Comparison of ENCODE assay signal across 7 mouse cellular contexts in genomic region chr14:24778748-24779630, GRCm38 (mm10).
DNase-seq lines count a peak whose midpoint lies in the region; ATAC-seq and TF ChIP-seq lines count a peak whose summit lies in the region.

No protein-coding gene starts in this region.

- H3K4me3 ChIP-seq in embryonic facial prominence, embryonic 12.5 days: peak overlapping the region; percentile 40
- H3K4me3 ChIP-seq in heart, adult 2 months: peak overlapping the region; percentile 50
- peak overlapping the region; percentile 36 for H3K4me3 ChIP-seq in kidney, adult 2 months (ENCODE audit: insufficient read depth, low read depth, low read length)
- H3K4me3 ChIP-seq in limb, embryonic 11.5 days (ENCODE audit: low read depth, low read length): peak overlapping the region; percentile 31
- H3K4me3 ChIP-seq in midbrain, embryonic 13.5 days (replicated peaks): peak overlapping the region; percentile 31
- H3K4me3 ChIP-seq in small intestine, adult 2 months (ENCODE audit: low read depth, low read length): peak overlapping the region; percentile 63

- peak; percentile 69 for TF ChIP-seq CTCF in heart, adult 2 months (IDR thresholded peaks at IDR 0.05)
- TF ChIP-seq CTCF in kidney, adult 2 months (conservative IDR thresholded peaks at IDR 0.05; ENCODE audit: insufficient read depth, insufficient read length, low read depth, low read length): peak; percentile 55
- no peak for TF ChIP-seq CTCF in small intestine, adult 2 months (IDR thresholded peaks at IDR 0.05; ENCODE audit: extremely low read depth, insufficient read length, insufficient replicate concordance, low read depth, low read length)

- peak overlapping the region; percentile 90 for H3K27ac ChIP-seq in embryonic facial prominence, embryonic 12.5 days
- H3K27ac ChIP-seq in heart, adult 2 months: peak overlapping the region; percentile 91
- peak overlapping the region; percentile 7; the same call in 1 of the 2 replicates for H3K27ac ChIP-seq in kidney, adult 2 months (ENCODE audit: insufficient read depth, low read depth, low read length)
- H3K27ac ChIP-seq in limb, embryonic 11.5 days (replicated peaks; ENCODE audit: low read depth, low read length): peak overlapping the region; percentile 83
- H3K27ac ChIP-seq in midbrain, embryonic 13.5 days: peak overlapping the region; percentile 97
- H3K27ac ChIP-seq in small intestine, adult 2 months (ENCODE audit: insufficient read depth, low read depth, low read length): peak overlapping the region; percentile 30

- peak; percentile 69 for TF ChIP-seq POLR2A in heart, adult 2 months (IDR thresholded peaks at IDR 0.05; ENCODE audit: insufficient read depth, low read depth, low read length)
- no peak for TF ChIP-seq POLR2A in kidney, adult 2 months (IDR thresholded peaks at IDR 0.05; ENCODE audit: low read depth, low read length)
- TF ChIP-seq POLR2A in small intestine, adult 2 months (IDR thresholded peaks at IDR 0.05; ENCODE audit: low read depth, low read length): no peak; the same call in 1 of the 2 replicates

- TF ChIP-seq EP300 in heart, adult 2 months (IDR thresholded peaks at IDR 0.05; ENCODE audit: insufficient read depth, low read depth, low read length): peak; percentile 70

- WGBS in embryonic facial prominence, embryonic 12.5 days: under 1% methylated on average over 39 of the region's 39 CpGs
- WGBS in heart, adult 2 months: 2% methylated on average over 38 of the region's 39 CpGs
- WGBS in kidney, adult 2 months: 2% methylated on average over 37 of the region's 39 CpGs
- WGBS in limb, embryonic 11.5 days: 2% methylated on average over 39 of the region's 39 CpGs
- WGBS in midbrain, embryonic 13.5 days: 2% methylated on average over 39 of the region's 39 CpGs
- under 1% methylated on average over 39 of the region's 39 CpGs for WGBS in small intestine, adult 2 months

- intact Hi-C loops in heart, adult 2 months (cut with DNase I): loop anchor here (5.0 kb wide), 2 partner anchors 277 to 788 kb away; no protein-coding TSS in a partner anchor

- peak; percentile 94 for ATAC-seq in embryonic facial prominence, embryonic 12.5 days (ENCODE audit: insufficient number of reproducible peaks, insufficient read depth, low FRiP score, low TSS enrichment)
- peak; percentile 96 for ATAC-seq in limb, embryonic 11.5 days (ENCODE audit: insufficient number of reproducible peaks, low FRiP score, low TSS enrichment, low read depth)
- ATAC-seq in midbrain, embryonic 13.5 days: peak; percentile 98

- no peaks in the 10 kb centered on the region for H3K9me3 ChIP-seq in embryonic facial prominence, embryonic 12.5 days
- no peaks in the 10 kb centered on the region for H3K9me3 ChIP-seq in limb, embryonic 11.5 days (ENCODE audit: control insufficient read depth, low read length)
- no peaks in the 10 kb centered on the region for H3K9me3 ChIP-seq in midbrain, embryonic 13.5 days

- peaks cover 13% of the 10 kb centered on the region; the same call in 1 of the 2 replicates for H3K4me1 ChIP-seq in embryonic facial prominence, embryonic 12.5 days
- peaks cover 5% of the 10 kb centered on the region for H3K4me1 ChIP-seq in heart, adult 2 months (ENCODE audit: control insufficient read depth, insufficient read depth, low read length)
- H3K4me1 ChIP-seq in kidney, adult 2 months (ENCODE audit: control insufficient read depth, insufficient read depth, low read length): no peaks in the 10 kb centered on the region; the same call in 1 of the 2 replicates
- H3K4me1 ChIP-seq in limb, embryonic 11.5 days (ENCODE audit: control insufficient read depth, insufficient read depth, low read length): peaks cover 14% of the 10 kb centered on the region
- peaks cover 29% of the 10 kb centered on the region for H3K4me1 ChIP-seq in midbrain, embryonic 13.5 days (replicated peaks)
- peaks cover 6% of the 10 kb centered on the region; the same call in 1 of the 2 replicates for H3K4me1 ChIP-seq in small intestine, adult 2 months (ENCODE audit: control insufficient read depth, insufficient read depth, insufficient read length, low read length)

- peak overlapping the region; percentile 53 for H3K9ac ChIP-seq in embryonic facial prominence, embryonic 12.5 days
- peak overlapping the region; percentile 55 for H3K9ac ChIP-seq in heart, adult 2 months (ENCODE audit: low read depth, low read length)
- H3K9ac ChIP-seq in limb, embryonic 11.5 days (ENCODE audit: low read length): peak overlapping the region; percentile 72
- H3K9ac ChIP-seq in midbrain, embryonic 13.5 days (replicated peaks): peak overlapping the region; percentile 65

- H3K4me2 ChIP-seq in embryonic facial prominence, embryonic 12.5 days (replicated peaks): peak overlapping the region; percentile 72
- peak overlapping the region; percentile 68 for H3K4me2 ChIP-seq in limb, embryonic 11.5 days (ENCODE audit: low read depth, severe bottlenecking)
- peak overlapping the region; percentile 53 for H3K4me2 ChIP-seq in midbrain, embryonic 13.5 days (replicated peaks)

- no peaks in the 10 kb centered on the region for H3K36me3 ChIP-seq in embryonic facial prominence, embryonic 12.5 days
- no peaks in the 10 kb centered on the region for H3K36me3 ChIP-seq in heart, adult 2 months (ENCODE audit: control insufficient read depth, insufficient read depth, low read length)
- no peaks in the 10 kb centered on the region for H3K36me3 ChIP-seq in kidney, adult 2 months (ENCODE audit: control insufficient read depth, insufficient read depth, low read length)
- H3K36me3 ChIP-seq in limb, embryonic 11.5 days (ENCODE audit: control insufficient read depth, insufficient read depth, low read length): no peaks in the 10 kb centered on the region
- H3K36me3 ChIP-seq in midbrain, embryonic 13.5 days: no peaks in the 10 kb centered on the region
- H3K36me3 ChIP-seq in small intestine, adult 2 months (ENCODE audit: control insufficient read depth, insufficient read depth, low read length): no peaks in the 10 kb centered on the region

- H3K79me2 ChIP-seq in heart, adult 2 months (replicated peaks; ENCODE audit: control insufficient read depth, insufficient read depth, low read length): no peaks in the 10 kb centered on the region

- H3K27me3 ChIP-seq in embryonic facial prominence, embryonic 12.5 days: no peaks in the 10 kb centered on the region
- no peaks in the 10 kb centered on the region for H3K27me3 ChIP-seq in heart, adult 2 months (ENCODE audit: control insufficient read depth, insufficient read depth, low read length)
- no peaks in the 10 kb centered on the region for H3K27me3 ChIP-seq in kidney, adult 2 months (replicated peaks; ENCODE audit: control insufficient read depth, insufficient read depth, low read length)
- no peaks in the 10 kb centered on the region for H3K27me3 ChIP-seq in limb, embryonic 11.5 days (ENCODE audit: control insufficient read depth, insufficient read depth, low read length)
- no peaks in the 10 kb centered on the region for H3K27me3 ChIP-seq in midbrain, embryonic 13.5 days
- no peaks in the 10 kb centered on the region for H3K27me3 ChIP-seq in small intestine, adult 2 months (ENCODE audit: control insufficient read depth, insufficient read depth, low read length)

- DNase-seq in adrenal gland, postnatal 36 days: peak; percentile 91
- DNase-seq in heart, adult 2 months: peak; percentile 89 to 94
- peak; percentile 94 for DNase-seq in kidney, adult 2 months
- DNase-seq in limb, embryonic 11.5 days (ENCODE audit: low spot score): peak; percentile 91

Comparison
In these comparisons a context has a peak if more than half of its experiments do, and no peak if none do; other contexts are left out.
1. Peak in every context shown above with its lines: DNase-seq, ATAC-seq, H3K4me3 ChIP-seq and H3K27ac ChIP-seq.
2. H3K27ac ChIP-seq: peak in every context shown above with its lines; median percentile 97 in midbrain, embryonic 13.5 days; 91 in heart, adult 2 months; 90 in embryonic facial prominence, embryonic 12.5 days; 83 in limb, embryonic 11.5 days; 30 in small intestine, adult 2 months; 7 in kidney, adult 2 months.